Comparison of ENCODE assay signal across 21 mouse cellular contexts in genomic region chr11:103078131-103078530, GRCm38 (mm10).
"Had no signal": no experiment of that assay in that cellular context is flagged by ENCODE, and none has a peak within 500 bp of the region (broad histone marks: within the 10 kb centered on the region; RNA-seq: fewer than 3 reads in every experiment).

No protein-coding gene starts in this region.

- DNase-seq: heart, adult 18-20 months; heart, postnatal 10 days; kidney, adult 11 months; kidney, adult 2 months; kidney, adult 9 months; kidney, postnatal 14 days; kidney, postnatal 36 days; layer of hippocampus, adult 9-11 months; layer of hippocampus, postnatal 36 days; left cerebral cortex, postnatal 4 days had no signal

- H3K4me3 ChIP-seq: heart, embryonic 10.5 days; heart, embryonic 12.5 days; hindbrain, embryonic 13.5 days; hindbrain, embryonic 15.5 days; kidney, embryonic 15.5 days; limb, embryonic 13.5 days; limb, embryonic 15.5 days; liver, embryonic 12.5 days had no signal

- H3K27ac ChIP-seq: heart, embryonic 10.5 days; hindbrain, embryonic 13.5 days; hindbrain, embryonic 15.5 days; hindbrain, postnatal 0 days; kidney, embryonic 15.5 days; kidney, postnatal 0 days; limb, embryonic 13.5 days; limb, embryonic 15.5 days; liver, embryonic 12.5 days; liver, embryonic 14.5 days had no signal
